Mouse (Mus musculus) hindbrain, embryonic 11.5 days (tissue): Measurements from ENCODE around the gene Wdr25. TPM values are rescaled to one million over a fixed set of nuclear protein-coding genes. Genes with fewer than 3 reads are reported as not detected.

ENCODE experiments used
- ATAC-seq: fragments of 200-750 bp; cut with Nextera tagmentation; 2 replicates; pipeline ENCODE4 v1.8.0; 2017; ENCODE audit warnings: mild to moderate bottlenecking, moderate TSS enrichment, moderate library complexity; ENCODE audit not compliant: low FRiP score
- DNase-seq: peaks from one replicate; pipeline ENCODE4 v3.0.0-alpha.2; 2015; ENCODE audit warnings: low spot score
- H3K27ac ChIP-seq: fragments of 300-500 bp; sonication (generic); 2 replicates; pipeline ENCODE4 v1.5.1; 2014; ENCODE audit warnings: mild to moderate bottlenecking, low read depth, low read length
- H3K27me3 ChIP-seq: fragments of 300-500 bp; sonication (generic); 2 replicates; pipeline ENCODE4 v1.6.1; 2014; ENCODE audit warnings: mild to moderate bottlenecking, low read length, moderate library complexity, mixed read lengths; ENCODE audit not compliant: control insufficient read depth, insufficient read depth
- H3K36me3 ChIP-seq: fragments of 300-500 bp; sonication (generic); 2 replicates; pipeline ENCODE4 v1.6.1; 2014; ENCODE audit warnings: mild to moderate bottlenecking, low read length, moderate library complexity, mixed read lengths; ENCODE audit not compliant: control insufficient read depth, insufficient read depth
- H3K4me1 ChIP-seq: fragments of 300-500 bp; sonication (generic); replicated peaks from 2 replicates; pipeline ENCODE4 v1.6.1; 2014; ENCODE audit warnings: low read length, mixed read lengths; ENCODE audit not compliant: control insufficient read depth, insufficient read depth
- H3K4me2 ChIP-seq: fragments of 300-500 bp; sonication (generic); replicated peaks from 2 replicates; pipeline ENCODE4 v1.6.1; 2014; ENCODE audit warnings: mild to moderate bottlenecking, low read depth, low read length
- H3K4me3 ChIP-seq: fragments of 300-500 bp; sonication (generic); 2 replicates; pipeline ENCODE4 v1.5.1; 2014; ENCODE audit warnings: low read depth, low read length
- H3K9ac ChIP-seq: fragments of 300-500 bp; sonication (generic); 2 replicates; pipeline ENCODE4 v1.6.1; 2014; ENCODE audit warnings: low read depth, low read length
- H3K9me3 ChIP-seq: fragments of 300-500 bp; sonication (generic); 2 replicates; pipeline ENCODE4 v1.6.1; 2016; ENCODE audit warnings: low read length; ENCODE audit not compliant: control insufficient read depth
- WGBS: fragments of 180-500 bp; shearing (Covaris S2); extraction: QIAGEN DNeasy Blood & Tissue Kit; methylation state at CpG from one replicate; pipeline ENCODE4 v1.1.7; 2014; 5-methylcytosine and 5-hydroxymethylcytosine counted together
- polyA plus RNA-seq: library from polyadenylated mRNA; unstranded; fragments of >200 nt; fragmentation: Nextera tagmentation; extraction: Ambion mirVana; gene quantifications from 2 replicates; pipeline ENCODE4 v1.2.1, GENCODE M21; 2014

Wdr25 gene
- polyA plus RNA-seq, 1 experiment from 2014 or later, result 5.4 TPM

DNA sequence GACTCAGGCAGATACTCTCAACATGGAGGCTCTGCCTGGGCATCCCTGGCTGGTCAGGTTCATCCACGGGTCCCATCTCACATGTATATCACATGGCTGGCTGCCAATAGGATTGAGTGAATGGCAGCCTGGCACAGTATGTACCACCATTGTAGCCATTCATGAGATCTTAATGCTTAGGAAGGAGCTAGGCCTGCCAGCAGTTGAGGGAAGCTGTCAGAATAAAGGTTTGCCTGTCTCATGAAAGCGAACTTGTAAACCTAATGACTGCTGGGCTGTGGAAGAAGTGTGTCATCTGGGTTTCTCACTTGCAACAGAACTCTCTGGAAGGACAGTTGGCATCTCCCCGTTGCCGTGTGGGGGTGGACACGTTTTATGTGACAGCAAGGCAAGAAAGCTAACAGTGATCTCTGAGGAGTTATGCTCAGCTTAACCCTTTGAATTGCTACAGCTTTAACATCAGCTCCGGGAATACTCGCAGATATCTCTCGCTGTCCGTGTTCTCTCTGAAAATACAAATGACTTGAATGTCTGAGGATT, 59.6 kb downstream of the Wdr25 start:
- no peak overlapping the region for H3K9ac ChIP-seq
- no peaks in the 10 kb centered on the region for H3K9me3 ChIP-seq
- H3K4me1 ChIP-seq, result peaks cover 9% of the 10 kb centered on the region; the same call in 1 of the 2 replicates
- DNase-seq (no peak), ATAC-seq (no peak)
- no peaks in the 10 kb centered on the region for H3K36me3 ChIP-seq
- H3K27me3 ChIP-seq, result no peaks in the 10 kb centered on the region
- no peak overlapping the region for H3K4me3 ChIP-seq
- H3K27ac ChIP-seq, result no peak overlapping the region
- 79% methylated on average over 9 of the region's 9 CpGs for WGBS
- no peak overlapping the region for H3K4me2 ChIP-seq

DNA sequence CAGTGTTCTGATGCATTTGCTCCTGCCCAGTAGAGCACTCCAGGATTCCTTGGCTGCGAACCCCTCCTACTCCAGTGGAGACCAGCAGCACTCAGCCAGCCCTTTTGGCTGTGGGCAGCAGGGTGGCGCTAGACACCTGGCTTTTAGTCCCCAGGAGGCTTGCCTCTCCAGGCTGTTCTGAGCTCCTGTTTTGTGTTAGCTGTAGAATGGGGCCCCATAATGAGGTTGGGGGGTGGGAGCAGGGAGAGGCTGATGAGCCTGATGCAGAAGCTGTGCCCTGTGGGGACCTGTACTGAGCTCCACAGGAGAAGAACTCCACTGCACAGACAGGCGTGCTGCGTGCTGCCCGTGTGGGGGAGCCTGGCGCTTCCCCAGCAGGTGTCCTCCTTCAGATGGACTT, 60.4 kb downstream of the Wdr25 start:
- H3K4me1 ChIP-seq, result peaks cover 12% of the 10 kb centered on the region; the same call in 1 of the 2 replicates
- H3K9me3 ChIP-seq, result no peaks in the 10 kb centered on the region
- 10% methylated on average over 6 of the region's 6 CpGs for WGBS
- DNase-seq (peak; percentile 51), ATAC-seq (peak; percentile 78)
- no peak overlapping the region for H3K9ac ChIP-seq
- no peak overlapping the region for H3K4me3 ChIP-seq
- H3K27ac ChIP-seq, result peak overlapping the region; percentile 60; the same call in 1 of the 2 replicates
- H3K27me3 ChIP-seq, result no peaks in the 10 kb centered on the region
- no peaks in the 10 kb centered on the region for H3K36me3 ChIP-seq
- no peak overlapping the region for H3K4me2 ChIP-seq

GRCm38 (mm10) chr12:108954456-108954855, 61.0 kb downstream of the Wdr25 start:
- H3K9ac ChIP-seq, result no peak overlapping the region
- H3K4me2 ChIP-seq, result no peak overlapping the region
- DNase-seq (no peak), ATAC-seq (no peak)
- H3K4me1 ChIP-seq, result peaks cover 12% of the 10 kb centered on the region; the same call in 1 of the 2 replicates
- H3K36me3 ChIP-seq, result no peaks in the 10 kb centered on the region
- 48% methylated on average over 2 of the region's 2 CpGs for WGBS
- no peaks in the 10 kb centered on the region for H3K9me3 ChIP-seq
- no peaks in the 10 kb centered on the region for H3K27me3 ChIP-seq
- peak overlapping the region; percentile 58 for H3K27ac ChIP-seq
- no peak overlapping the region for H3K4me3 ChIP-seq

- no peak overlapping the region for H3K4me2 ChIP-seq
- WGBS, result 73% methylated on average over 7 of the region's 7 CpGs
Measured at GRCm38 (mm10) chr12:108958483-108958882, 65.1 kb downstream of the Wdr25 start.

DNA sequence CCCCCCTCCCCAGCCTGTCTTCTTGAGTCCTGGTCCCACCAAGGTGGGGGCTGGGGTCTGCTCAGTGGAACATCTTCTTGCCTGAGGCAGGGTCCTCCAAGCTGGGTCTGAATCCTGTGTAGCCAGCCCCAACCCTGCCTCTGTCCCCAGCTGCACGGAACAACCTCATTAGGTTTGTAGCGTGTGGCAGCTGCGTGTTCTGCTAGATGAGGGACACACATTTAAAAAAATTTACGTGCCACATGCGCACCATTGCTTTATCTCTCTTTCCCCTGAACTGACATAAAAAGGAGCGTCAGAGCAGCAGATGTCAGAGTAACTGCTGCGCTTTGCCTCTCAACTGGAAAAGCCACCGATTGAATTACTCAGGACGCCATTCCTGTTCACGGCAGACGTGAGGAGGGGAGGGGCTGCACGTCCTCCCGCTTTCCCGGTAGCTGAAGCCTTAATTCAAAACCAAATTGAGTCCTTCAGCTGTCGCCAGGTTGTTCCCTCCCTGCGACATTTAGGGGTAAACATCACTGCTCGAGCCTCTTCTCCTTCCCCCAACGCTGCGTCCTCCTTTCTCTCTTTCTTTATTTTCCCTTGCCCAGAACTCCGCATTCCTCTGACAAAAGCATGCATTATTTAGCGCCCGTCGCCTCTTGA, 65.7 kb downstream of the Wdr25 start:
- no peaks in the 10 kb centered on the region for H3K27me3 ChIP-seq
- H3K4me2 ChIP-seq, result peak overlapping the region; percentile 42
- no peaks in the 10 kb centered on the region for H3K36me3 ChIP-seq
- ATAC-seq, result peak; percentile 78
- WGBS, result 4% methylated on average over 23 of the region's 23 CpGs
- DNase-seq, result peak; percentile 62
- H3K9me3 ChIP-seq, result no peaks in the 10 kb centered on the region
- peaks cover 7% of the 10 kb centered on the region; the same call in 1 of the 2 replicates for H3K4me1 ChIP-seq
- H3K9ac ChIP-seq, result peak overlapping the region; percentile 8; the same call in 1 of the 2 replicates
- H3K27ac ChIP-seq, result peak overlapping the region; percentile 74
- H3K4me3 ChIP-seq, result peak overlapping the region; percentile 16; the same call in 1 of the 2 replicates

More at GRCm38 (mm10) chr12:108958483-108958882, 65.1 kb downstream of the Wdr25 start:
- DNase-seq, result no peak
- H3K4me1 ChIP-seq, result peaks cover 13% of the 10 kb centered on the region
- ATAC-seq, result no peak
- no peak overlapping the region for H3K4me3 ChIP-seq
- H3K36me3 ChIP-seq, result no peaks in the 10 kb centered on the region
- H3K9me3 ChIP-seq, result no peaks in the 10 kb centered on the region
- no peak overlapping the region for H3K9ac ChIP-seq
- no peaks in the 10 kb centered on the region for H3K27me3 ChIP-seq
- H3K27ac ChIP-seq, result no peak overlapping the region

DNA sequence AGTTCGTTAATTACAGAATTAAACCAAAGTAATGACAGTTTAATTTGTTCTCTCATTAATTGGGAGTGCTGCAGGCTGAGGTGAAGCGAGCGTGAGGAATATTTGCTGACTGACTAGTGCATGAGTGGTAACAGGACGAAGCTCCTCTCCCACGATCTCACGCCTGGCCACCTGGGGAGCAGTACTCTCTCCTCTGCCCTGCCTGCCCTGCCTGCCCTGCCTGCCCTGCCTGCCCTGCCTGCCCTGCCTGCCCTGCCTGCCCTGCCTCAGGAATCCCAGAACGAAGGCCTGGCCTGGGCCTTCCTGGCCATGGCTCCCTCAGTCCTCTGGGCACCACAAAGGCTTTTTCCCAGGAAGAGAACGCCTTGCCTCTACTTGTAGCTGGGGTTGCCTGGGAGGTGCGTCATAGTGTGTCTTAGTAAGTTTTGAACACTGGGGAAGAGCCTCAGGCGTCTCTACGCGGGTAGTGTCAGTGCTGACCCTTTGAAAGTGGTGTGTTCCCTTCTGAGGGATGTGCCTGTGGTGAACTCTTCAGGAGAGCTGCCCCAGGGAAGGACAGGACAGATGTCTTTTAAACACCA, 66.3 kb downstream of the Wdr25 start:
- Histone ChIP-seq H3K27me3 (no peaks in the 10 kb centered on the region), H3K27ac (peak overlapping the region; percentile 74), H3K36me3 (no peaks in the 10 kb centered on the region), H3K4me3 (no peak overlapping the region), H3K9ac (no peak overlapping the region; the same call in 1 of the 2 replicates), H3K4me1 (peaks cover 5% of the 10 kb centered on the region; the same call in 1 of the 2 replicates), H3K9me3 (no peaks in the 10 kb centered on the region), H3K4me2 (peak overlapping the region; percentile 42)
- peak; percentile 20 for DNase-seq
- peak; percentile 50; the same call in 1 of the 2 replicates for ATAC-seq
- 18% methylated on average over 12 of the region's 12 CpGs for WGBS

GRCm38 (mm10) chr12:108960225-108960624, 66.8 kb downstream of the Wdr25 start:
- WGBS, result 55% methylated on average over 10 of the region's 10 CpGs
- Histone ChIP-seq H3K27ac (peak overlapping the region; percentile 74), H3K4me1 (peaks cover 5% of the 10 kb centered on the region; the same call in 1 of the 2 replicates), H3K4me2 (no peak overlapping the region), H3K4me3 (no peak overlapping the region), H3K9ac (no peak overlapping the region; the same call in 1 of the 2 replicates), H3K9me3 (no peaks in the 10 kb centered on the region), H3K36me3 (no peaks in the 10 kb centered on the region), H3K27me3 (no peaks in the 10 kb centered on the region)
- DNase-seq (no peak), ATAC-seq (no peak)

DNA sequence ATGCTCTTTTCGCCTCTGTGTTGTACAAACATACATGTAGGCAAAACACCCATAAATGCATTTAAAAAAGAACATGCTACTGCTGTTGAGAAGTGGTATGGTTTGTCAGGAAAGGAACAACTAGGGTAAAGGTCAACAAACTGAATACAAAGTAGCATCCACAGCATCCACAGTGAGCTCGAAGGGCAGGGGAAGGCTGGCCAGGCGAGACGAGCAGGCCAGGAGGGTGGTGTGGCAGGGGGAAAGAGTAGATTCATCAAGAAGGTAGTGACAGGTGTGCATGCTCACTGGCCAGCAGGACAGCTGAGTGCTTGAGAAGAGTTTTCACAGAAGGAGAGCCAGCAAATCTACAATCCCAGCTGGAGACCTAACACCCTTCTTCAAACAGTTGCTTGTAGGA, 74.2 kb downstream of the Wdr25 start:
- H3K27ac ChIP-seq, result no peak overlapping the region
- WGBS, result 85% methylated on average over 4 of the region's 4 CpGs
- no peak overlapping the region for H3K4me2 ChIP-seq
- no peak overlapping the region for H3K9ac ChIP-seq
- ATAC-seq (no peak), DNase-seq (no peak)
- H3K27me3 ChIP-seq, result no peaks in the 10 kb centered on the region
- H3K4me1 ChIP-seq, result no peaks in the 10 kb centered on the region
- no peaks in the 10 kb centered on the region for H3K9me3 ChIP-seq
- H3K36me3 ChIP-seq, result no peaks in the 10 kb centered on the region
- H3K4me3 ChIP-seq, result no peak overlapping the region
